ENCODE assay signal across 18 mouse cellular contexts in genomic region chr15:60839539-60840295, GRCm38 (mm10). TPM values are rescaled to one million over a fixed set of nuclear protein-coding genes. Genes with fewer than 3 reads are reported as not detected.
A peak's percentile ranks its signal among the peaks of the same experiment; 100 is the strongest.
DNase-seq lines count a peak whose midpoint lies in the region; ATAC-seq and TF ChIP-seq lines count a peak whose summit lies in the region.
"Had no signal": no experiment of that assay in that cellular context is flagged by ENCODE, and none has a peak within 500 bp of the region (broad histone marks: within the 10 kb centered on the region; RNA-seq: fewer than 3 reads in every experiment).

No protein-coding gene starts in this region.

- H3K9ac ChIP-seq in kidney, embryonic 16.5 days (replicated peaks; ENCODE audit: low read length) = no peak overlapping the region
- H3K9ac ChIP-seq in heart, postnatal 0 days (replicated peaks; ENCODE audit: low read depth, low read length) = no peak overlapping the region
- no peak overlapping the region for H3K9ac ChIP-seq in hindbrain, embryonic 12.5 days
- H3K9ac ChIP-seq: embryonic facial prominence, embryonic 15.5 days; liver, embryonic 15.5 days had no signal

- peak; percentile 48; the same call in 1 of the 2 replicates for TF ChIP-seq EP300 in heart, postnatal 0 days (IDR thresholded peaks at IDR 0.05; ENCODE audit: low read depth)

- H3K27me3 ChIP-seq in kidney, embryonic 16.5 days (ENCODE audit: insufficient read depth, low read length) = no peaks in the 10 kb centered on the region
- no peaks in the 10 kb centered on the region for H3K27me3 ChIP-seq in heart, postnatal 0 days (ENCODE audit: control insufficient read depth, insufficient read depth, low read length)
- H3K27me3 ChIP-seq in hindbrain, embryonic 12.5 days = no peaks in the 10 kb centered on the region
- H3K27me3 ChIP-seq: embryonic facial prominence, embryonic 15.5 days; liver, embryonic 15.5 days had no signal

- H3K4me3 ChIP-seq in gastrocnemius, adult 2 months = no peak overlapping the region
- no peak overlapping the region for H3K4me3 ChIP-seq in kidney, embryonic 16.5 days (ENCODE audit: low read length)
- no peak overlapping the region for H3K4me3 ChIP-seq in heart, postnatal 0 days (ENCODE audit: low read depth, low read length)
- H3K4me3 ChIP-seq in hindbrain, embryonic 12.5 days = no peak overlapping the region
- H3K4me3 ChIP-seq: embryonic facial prominence, embryonic 15.5 days; hindbrain, embryonic 10.5 days; liver, embryonic 15.5 days; myocyte had no signal

- peak; percentile 81 for ATAC-seq in kidney, embryonic 16.5 days (ENCODE audit: low FRiP score, low TSS enrichment)
- no peak for ATAC-seq in heart, postnatal 0 days (ENCODE audit: insufficient read depth, low read depth)
- ATAC-seq in hindbrain, embryonic 12.5 days (ENCODE audit: low FRiP score) = no peak
- ATAC-seq in megakaryocyte progenitor cell, adult 5-6 weeks (replicated peaks; ENCODE audit: poor library complexity) = no peak
- ATAC-seq: forebrain, embryonic 16.5 days had no signal

- peak overlapping the region; percentile 68 for H3K27ac ChIP-seq in gastrocnemius, adult 2 months
- peak overlapping the region; percentile 84 for H3K27ac ChIP-seq in kidney, embryonic 16.5 days (ENCODE audit: low read length)
- H3K27ac ChIP-seq in heart, postnatal 0 days (ENCODE audit: low read depth) = no peak overlapping the region
- H3K27ac ChIP-seq in hindbrain, embryonic 12.5 days = no peak overlapping the region
- H3K27ac ChIP-seq: embryonic facial prominence, embryonic 15.5 days; hindbrain, embryonic 10.5 days; liver, embryonic 15.5 days had no signal

- H3K4me2 ChIP-seq in kidney, embryonic 16.5 days (replicated peaks; ENCODE audit: low read depth, low read length) = no peak overlapping the region
- no peak overlapping the region for H3K4me2 ChIP-seq in heart, postnatal 0 days (ENCODE audit: low read depth, low read length)
- H3K4me2 ChIP-seq in hindbrain, embryonic 12.5 days (replicated peaks) = no peak overlapping the region
- H3K4me2 ChIP-seq: embryonic facial prominence, embryonic 15.5 days had no signal

- peaks cover 23% of the 10 kb centered on the region for H3K4me1 ChIP-seq in kidney, embryonic 16.5 days (ENCODE audit: insufficient read depth, low read length)
- H3K4me1 ChIP-seq in heart, postnatal 0 days (ENCODE audit: control insufficient read depth, insufficient read depth) = no peaks in the 10 kb centered on the region
- H3K4me1 ChIP-seq in hindbrain, embryonic 12.5 days = 0 out of 2 replicates have a peak, but pooled peaks cover 7% of the 10 kb centered on the region

- H3K36me3 ChIP-seq in kidney, embryonic 16.5 days (ENCODE audit: insufficient read depth, low read length) = no peaks in the 10 kb centered on the region
- no peaks in the 10 kb centered on the region for H3K36me3 ChIP-seq in heart, postnatal 0 days (replicated peaks; ENCODE audit: control insufficient read depth, insufficient read depth, low read length)
- no peaks in the 10 kb centered on the region for H3K36me3 ChIP-seq in hindbrain, embryonic 12.5 days
- H3K36me3 ChIP-seq: embryonic facial prominence, embryonic 15.5 days; G1E; hindbrain, embryonic 10.5 days; liver, embryonic 15.5 days had no signal

- peaks cover 5% of the 10 kb centered on the region for H3K9me3 ChIP-seq in kidney, embryonic 16.5 days (ENCODE audit: low read length)
- H3K9me3 ChIP-seq in heart, postnatal 0 days (replicated peaks; ENCODE audit: control insufficient read depth, low read length) = no peaks in the 10 kb centered on the region
- H3K9me3 ChIP-seq in hindbrain, embryonic 12.5 days (replicated peaks) = no peaks in the 10 kb centered on the region
- H3K9me3 ChIP-seq: embryonic facial prominence, embryonic 15.5 days; hindbrain, embryonic 10.5 days; liver, embryonic 15.5 days had no signal

- no peak for TF ChIP-seq CTCF in gastrocnemius, adult 2 months (IDR thresholded peaks at IDR 0.05)
- no peak for TF ChIP-seq CTCF in heart, postnatal 0 days (IDR thresholded peaks at IDR 0.05; ENCODE audit: low read depth)

- WGBS in kidney, embryonic 16.5 days = 30% methylated on average over 3 of the region's 3 CpGs
- 42% methylated on average over 3 of the region's 3 CpGs for WGBS in heart, postnatal 0 days
- 15% methylated on average over 3 of the region's 3 CpGs for WGBS in hindbrain, embryonic 12.5 days

- no peak for DNase-seq in gastrocnemius, adult 2 months
- no peak for DNase-seq in gastrocnemius, adult 18-20 months (ENCODE audit: low spot score)
- DNase-seq in kidney, adult 18-20 months = no peak
- peak; percentile 95 for DNase-seq in ES-CJ7 (ENCODE audit: low read depth, low spot score)
- no peak for DNase-seq in heart, postnatal 0 days (ENCODE audit: low spot score)
- DNase-seq: cerebellum, adult 2 months; gastrocnemius, postnatal 14 days; kidney, adult 9 months; lung, postnatal 4 days had no signal

- intact Hi-C loops in gastrocnemius, adult 2 months (cut with DNase I) = no loop called here

RNA-seq across cellular contexts. Expression of gene Fam84b, which starts 13.9 kb away (rescaled TPM):
- total RNA-seq in gastrocnemius, adult 2 months (2021) = 1 to 10 TPM; 1.3 to 2.0 TPM
- 1 to 10 TPM; 1.2 to 2.3 TPM for total RNA-seq in gastrocnemius, adult 18-20 months (2021)
- polyA plus RNA-seq in kidney, embryonic 16.5 days (2015; fragmentation: Nextera tagmentation; extraction: Ambion mirVana) = 26.5 and 28.2 TPM in 2 replicates
- total RNA-seq in heart, postnatal 0 days (2014; rRNA removed; ENCODE audit: low replicate concordance) = 1.7 and 5.3 TPM in 2 replicates
- 2.7 and 3.2 TPM in 2 replicates for polyA plus RNA-seq in heart, postnatal 0 days (2015; fragmentation: Nextera tagmentation; extraction: Ambion mirVana)
- 15.0 and 15.9 TPM in 2 replicates for polyA plus RNA-seq in hindbrain, embryonic 12.5 days (2016; fragmentation: Nextera tagmentation; extraction: Ambion mirVana)
- total RNA-seq in megakaryocyte progenitor cell, adult 5-6 weeks (2015) = 7.3 and 10.3 TPM in 2 replicates
- 7.5 and 9.2 TPM in 2 replicates for total RNA-seq in megakaryocyte progenitor cell, adult 5-6 weeks (2017)
- polyA plus RNA-seq: G1E had no signal

Comparison
In these comparisons a context has a peak if more than half of its experiments do, and no peak if none do; other contexts are left out.
1. H3K27ac ChIP-seq: peak in gastrocnemius, adult 2 months (single experiment) and kidney, embryonic 16.5 days (single experiment); none in heart, postnatal 0 days (single experiment) and hindbrain, embryonic 12.5 days (single experiment).